Mouse (Mus musculus) hindbrain, embryonic 15.5 days (tissue): Measurements from ENCODE around the gene Prkcg. TPM values are rescaled to one million over a fixed set of nuclear protein-coding genes. Genes with fewer than 3 reads are reported as not detected.
A peak's percentile ranks its signal among the peaks of the same experiment; 100 is the strongest.

Experiments used
- ATAC-seq: fragments of 200-750 bp; cut with Nextera tagmentation; 2 replicates; pipeline ENCODE4 v1.8.0; 2017; ENCODE audit warnings: low read depth, moderate number of reproducible peaks, moderate TSS enrichment; ENCODE audit not compliant: low FRiP score
- H3K27ac ChIP-seq: fragments of 300-500 bp; sonication (generic); replicated peaks from 2 replicates; pipeline ENCODE4 v1.5.1; 2015; ENCODE audit warnings: mild to moderate bottlenecking, inconsistent platforms
- H3K27me3 ChIP-seq: fragments of 300-500 bp; sonication (generic); 2 replicates; pipeline ENCODE4 v1.6.1; 2015; ENCODE audit warnings: control low read depth, inconsistent platforms
- H3K36me3 ChIP-seq: fragments of 300-500 bp; sonication (generic); 2 replicates; pipeline ENCODE4 v1.6.1; 2015; ENCODE audit warnings: control low read depth, inconsistent platforms
- H3K4me1 ChIP-seq: fragments of 300-500 bp; sonication (generic); replicated peaks from 2 replicates; pipeline ENCODE4 v1.6.1; 2015; ENCODE audit warnings: control low read depth, inconsistent platforms
- H3K4me2 ChIP-seq: fragments of 300-500 bp; sonication (generic); 2 replicates; pipeline ENCODE4 v1.6.1; 2015; ENCODE audit warnings: moderate library complexity, mild to moderate bottlenecking, inconsistent platforms
- H3K4me3 ChIP-seq: fragments of 300-500 bp; sonication (generic); 2 replicates; pipeline ENCODE4 v1.5.1; 2015; ENCODE audit warnings: mild to moderate bottlenecking, inconsistent platforms
- H3K9ac ChIP-seq: fragments of 300-500 bp; sonication (generic); 2 replicates; pipeline ENCODE4 v1.6.1; 2015; ENCODE audit warnings: inconsistent platforms
- H3K9me3 ChIP-seq: fragments of 300-500 bp; sonication (generic); 2 replicates; pipeline ENCODE4 v1.6.1; 2016; ENCODE audit warnings: control low read depth, inconsistent platforms
- WGBS: fragments of 180-500 bp; shearing (Covaris S2); methylation state at CpG from one replicate; pipeline ENCODE4 v1.1.7; 2015; 5-methylcytosine and 5-hydroxymethylcytosine counted together
- polyA plus RNA-seq: library from polyadenylated mRNA; unstranded; fragments of >200 nt; fragmentation: Nextera tagmentation; extraction: Ambion mirVana; gene quantifications from 2 replicates; pipeline ENCODE4 v1.2.1, GENCODE M21; 2015

Prkcg gene
- 2.0 and 2.1 TPM in 2 replicates for polyA plus RNA-seq

- peak; percentile 30 for ATAC-seq
- H3K27ac ChIP-seq, result peak within 1 kb of the TSS; percentile 83
- peak within 1 kb of the TSS; percentile 79 for H3K9ac ChIP-seq
- H3K36me3 ChIP-seq, result peaks cover 5% of the 10 kb centered on the region; the same call in 1 of the 2 replicates
- peak within 1 kb of the TSS; percentile 72 for H3K4me3 ChIP-seq
- H3K4me1 ChIP-seq, result peaks cover 37% of the 10 kb centered on the region
- no peaks in the 10 kb centered on the region for H3K9me3 ChIP-seq
- H3K27me3 ChIP-seq, result no peaks in the 10 kb centered on the region
- peak within 1 kb of the TSS; percentile 65 for H3K4me2 ChIP-seq
- 2% methylated on average over 30 of the region's 30 CpGs for WGBS
Observed at GRCm38 (mm10) chr7:3288976-3289970, at the start of gene Prkcg, which contains the start of gene Myadm. Prkcg (plus strand) TSS chr7:3289179. Myadm (plus strand) TSS chr7:3289080.

- H3K4me2 ChIP-seq, result no peak overlapping the region
- H3K9me3 ChIP-seq, result no peaks in the 10 kb centered on the region
- no peaks in the 10 kb centered on the region for H3K27me3 ChIP-seq
- H3K4me1 ChIP-seq, result no peaks in the 10 kb centered on the region
- ATAC-seq, result no peak
- WGBS, result 81% methylated on average over 2 of the region's 2 CpGs
- no peak overlapping the region for H3K4me3 ChIP-seq
- H3K27ac ChIP-seq, result no peak overlapping the region
- H3K9ac ChIP-seq, result no peak overlapping the region
- H3K36me3 ChIP-seq, result no peaks in the 10 kb centered on the region
Observed at GRCm38 (mm10) chr7:3239193-3239592, 49.8 kb upstream of the Prkcg start.

GRCm38 (mm10) chr7:3260701-3261100, 28.3 kb upstream of the Prkcg start:
- Histone ChIP-seq H3K4me2 (no peak overlapping the region), H3K36me3 (no peaks in the 10 kb centered on the region), H3K4me1 (no peaks in the 10 kb centered on the region), H3K27me3 (peaks cover 5% of the 10 kb centered on the region; the same call in 1 of the 2 replicates), H3K27ac (no peak overlapping the region), H3K4me3 (no peak overlapping the region), H3K9me3 (no peaks in the 10 kb centered on the region), H3K9ac (no peak overlapping the region)
- ATAC-seq, result no peak
- 70% methylated on average over 3 of the region's 3 CpGs for WGBS

GRCm38 (mm10) chr7:3261446-3261845, 27.5 kb upstream of the Prkcg start:
- no peaks in the 10 kb centered on the region for H3K36me3 ChIP-seq
- H3K9me3 ChIP-seq, result no peaks in the 10 kb centered on the region
- peaks cover 5% of the 10 kb centered on the region; the same call in 1 of the 2 replicates for H3K27me3 ChIP-seq
- no peak for ATAC-seq
- H3K4me1 ChIP-seq, result no peaks in the 10 kb centered on the region
- H3K9ac ChIP-seq, result no peak overlapping the region
- H3K4me3 ChIP-seq, result no peak overlapping the region
- H3K27ac ChIP-seq, result no peak overlapping the region
- H3K4me2 ChIP-seq, result no peak overlapping the region
- 55% methylated on average over 4 of the region's 4 CpGs for WGBS

GRCm38 (mm10) chr7:3262789-3263188, 26.2 kb upstream of the Prkcg start:
- Histone ChIP-seq H3K9ac (no peak overlapping the region), H3K36me3 (no peaks in the 10 kb centered on the region), H3K4me1 (no peaks in the 10 kb centered on the region), H3K27ac (no peak overlapping the region), H3K4me2 (no peak overlapping the region), H3K27me3 (peaks cover 5% of the 10 kb centered on the region; the same call in 1 of the 2 replicates), H3K9me3 (no peaks in the 10 kb centered on the region), H3K4me3 (no peak overlapping the region)
- no peak for ATAC-seq
- 41% methylated on average over 2 of the region's 2 CpGs for WGBS

- H3K27ac ChIP-seq, result no peak overlapping the region
- peaks cover 5% of the 10 kb centered on the region; the same call in 1 of the 2 replicates for H3K27me3 ChIP-seq
- H3K36me3 ChIP-seq, result no peaks in the 10 kb centered on the region
- H3K4me2 ChIP-seq, result peak overlapping the region; percentile 37
- no peaks in the 10 kb centered on the region for H3K4me1 ChIP-seq
- H3K9ac ChIP-seq, result no peak overlapping the region
- no peak overlapping the region for H3K4me3 ChIP-seq
- WGBS, result 35% methylated on average over 22 of the region's 22 CpGs
- ATAC-seq, result no peak
- no peaks in the 10 kb centered on the region for H3K9me3 ChIP-seq
Observed at GRCm38 (mm10) chr7:3264390-3265022, 24.5 kb upstream of the Prkcg start.

GRCm38 (mm10) chr7:3265311-3265710, 23.7 kb upstream of the Prkcg start:
- Histone ChIP-seq H3K4me3 (no peak overlapping the region), H3K36me3 (no peaks in the 10 kb centered on the region), H3K27ac (no peak overlapping the region), H3K9me3 (no peaks in the 10 kb centered on the region), H3K9ac (no peak overlapping the region), H3K4me1 (no peaks in the 10 kb centered on the region), H3K27me3 (peaks cover 5% of the 10 kb centered on the region; the same call in 1 of the 2 replicates), H3K4me2 (no peak overlapping the region)
- no peak for ATAC-seq
- WGBS, result 70% methylated on average over 6 of the region's 6 CpGs

GRCm38 (mm10) chr7:3267261-3267660, 21.7 kb upstream of the Prkcg start:
- H3K27ac ChIP-seq, result no peak overlapping the region
- no peak for ATAC-seq
- no peak overlapping the region for H3K4me3 ChIP-seq
- H3K9ac ChIP-seq, result no peak overlapping the region
- no peak overlapping the region for H3K4me2 ChIP-seq
- no peaks in the 10 kb centered on the region for H3K9me3 ChIP-seq
- peaks cover 5% of the 10 kb centered on the region; the same call in 1 of the 2 replicates for H3K27me3 ChIP-seq
- 82% methylated on average over 3 of the region's 3 CpGs for WGBS
- H3K4me1 ChIP-seq, result no peaks in the 10 kb centered on the region
- no peaks in the 10 kb centered on the region for H3K36me3 ChIP-seq

- H3K36me3 ChIP-seq, result no peaks in the 10 kb centered on the region
- no peaks in the 10 kb centered on the region for H3K9me3 ChIP-seq
- WGBS, result 77% methylated on average over 8 of the region's 8 CpGs
- no peak overlapping the region for H3K9ac ChIP-seq
- H3K27ac ChIP-seq, result no peak overlapping the region
- ATAC-seq, result no peak
- H3K4me1 ChIP-seq, result no peaks in the 10 kb centered on the region
- H3K4me2 ChIP-seq, result no peak overlapping the region
- peaks cover 5% of the 10 kb centered on the region; the same call in 1 of the 2 replicates for H3K27me3 ChIP-seq
- H3K4me3 ChIP-seq, result no peak overlapping the region
Observed at GRCm38 (mm10) chr7:3267888-3268287, 21.1 kb upstream of the Prkcg start.

GRCm38 (mm10) chr7:3268291-3268690, 20.7 kb upstream of the Prkcg start:
- H3K4me2 ChIP-seq, result no peak overlapping the region
- WGBS, result 17% methylated on average over 3 of the region's 3 CpGs
- no peak overlapping the region for H3K9ac ChIP-seq
- H3K4me3 ChIP-seq, result no peak overlapping the region
- no peaks in the 10 kb centered on the region for H3K36me3 ChIP-seq
- no peaks in the 10 kb centered on the region for H3K9me3 ChIP-seq
- no peaks in the 10 kb centered on the region for H3K4me1 ChIP-seq
- H3K27me3 ChIP-seq, result peaks cover 5% of the 10 kb centered on the region; the same call in 1 of the 2 replicates
- ATAC-seq, result no peak
- H3K27ac ChIP-seq, result no peak overlapping the region

GRCm38 (mm10) chr7:3272206-3272605, 16.8 kb upstream of the Prkcg start:
- no peak for ATAC-seq
- WGBS, result 88% methylated on average over 9 of the region's 9 CpGs

More at GRCm38 (mm10) chr7:3272206-3272605, 16.8 kb upstream of the Prkcg start:
- Histone ChIP-seq H3K27me3 (no peaks in the 10 kb centered on the region), H3K4me3 (no peak overlapping the region), H3K27ac (no peak overlapping the region), H3K4me1 (no peaks in the 10 kb centered on the region), H3K9me3 (no peaks in the 10 kb centered on the region), H3K36me3 (no peaks in the 10 kb centered on the region), H3K4me2 (no peak overlapping the region), H3K9ac (no peak overlapping the region)
